Mouse (Mus musculus): Measurements from ENCODE around the gene Hfe. TPM values are rescaled to one million over a fixed set of nuclear protein-coding genes. Genes with fewer than 3 reads are reported as not detected.
"Not testable (repeated sequence)": the region's sequence is repeated elsewhere in the genome, so short reads cannot be mapped to it uniquely, and the experiment has no call there.

The Hfe gene
- polyA plus RNA-seq (2015; fragmentation: Nextera tagmentation; extraction: Ambion mirVana) = 6.4 and 7.7 TPM in 2 replicates

DNA sequence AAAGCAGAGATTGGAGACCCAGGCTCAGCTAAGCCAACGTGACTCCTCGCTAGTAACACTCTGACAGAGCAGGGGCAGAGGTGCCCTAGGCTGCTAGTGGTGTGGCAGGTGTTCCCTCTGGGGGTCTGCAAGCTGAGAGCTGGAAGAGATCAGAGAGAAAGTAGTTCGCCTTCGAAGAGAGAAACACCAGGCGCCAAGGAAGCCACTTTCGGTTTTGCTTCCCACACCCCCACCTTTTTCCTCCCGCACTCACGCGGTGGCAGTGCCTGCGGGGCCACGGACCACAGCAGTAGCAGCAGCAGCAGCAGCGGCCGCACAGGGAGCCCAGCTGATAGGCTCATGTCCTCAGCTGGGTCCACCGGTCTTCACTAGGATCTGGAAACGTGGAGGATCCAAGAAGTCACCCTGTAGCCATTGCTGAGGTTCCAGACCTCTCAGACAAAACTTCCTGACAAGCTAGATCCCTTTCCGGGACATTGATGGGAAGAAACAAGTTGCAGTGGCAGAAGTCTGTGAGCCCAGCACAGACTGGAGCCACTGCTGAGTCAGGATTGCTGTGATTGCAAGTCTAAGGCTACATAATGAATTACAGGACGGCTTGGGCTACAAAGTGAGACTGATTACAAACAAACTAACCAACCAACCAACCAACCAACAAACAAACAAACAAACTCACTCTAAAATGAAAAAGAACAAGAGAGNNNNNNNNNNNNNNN is at the start of gene Hfe:
Gene Hfe, minus strand, starts transcription at position 481 of the 716 bp plus-strand sequence.
- WGBS = 3% methylated on average over 17 of the region's 17 CpGs
- Histone ChIP-seq H3K4me2 (peak within 1 kb of the TSS; percentile 73), H3K9ac (peak within 1 kb of the TSS; percentile 53), H3K4me1 (peaks cover 8% of the 10 kb centered on the region), H3K9me3 (replicated peaks) (no peaks in the 10 kb centered on the region), H3K4me3 (replicated peaks) (peak within 1 kb of the TSS; percentile 46), H3K27me3 (no peaks in the 10 kb centered on the region), H3K36me3 (no peaks in the 10 kb centered on the region), H3K27ac (0 out of 2 replicates have a peak within 1 kb of the TSS, but pooled peaks have one; percentile 48)
- ATAC-seq (replicated peaks; ENCODE audit: low FRiP score) = peak; percentile 90

DNA sequence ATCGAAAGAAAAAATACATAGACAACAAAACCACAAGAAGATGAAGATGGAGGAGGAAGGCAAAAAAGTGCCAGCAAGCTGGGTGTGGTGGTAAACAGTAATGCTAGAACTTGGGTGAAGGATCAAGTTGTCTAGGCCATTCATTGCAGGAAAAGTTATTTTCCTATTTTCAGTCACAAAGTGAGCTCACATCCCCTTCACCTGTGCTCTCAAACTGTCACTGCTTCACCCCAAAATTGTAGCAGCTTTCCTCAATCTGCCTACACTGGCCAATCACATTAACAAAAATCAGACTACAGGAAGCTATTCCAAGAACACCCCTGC is 49.2 kb upstream of the Hfe start:
- Histone ChIP-seq H3K4me1 (peaks cover 31% of the 10 kb centered on the region), H3K27me3 (no peaks in the 10 kb centered on the region), H3K9me3 (replicated peaks) (no peaks in the 10 kb centered on the region), H3K4me3 (replicated peaks) (peak overlapping the region; percentile 61), H3K27ac (peak overlapping the region; percentile 98), H3K36me3 (no peaks in the 10 kb centered on the region), H3K4me2 (peak overlapping the region; percentile 85), H3K9ac (peak overlapping the region; percentile 54)
- no peak for ATAC-seq (replicated peaks; ENCODE audit: low FRiP score)
- WGBS = 72% methylated on average over 1 of the region's 1 CpGs

DNA sequence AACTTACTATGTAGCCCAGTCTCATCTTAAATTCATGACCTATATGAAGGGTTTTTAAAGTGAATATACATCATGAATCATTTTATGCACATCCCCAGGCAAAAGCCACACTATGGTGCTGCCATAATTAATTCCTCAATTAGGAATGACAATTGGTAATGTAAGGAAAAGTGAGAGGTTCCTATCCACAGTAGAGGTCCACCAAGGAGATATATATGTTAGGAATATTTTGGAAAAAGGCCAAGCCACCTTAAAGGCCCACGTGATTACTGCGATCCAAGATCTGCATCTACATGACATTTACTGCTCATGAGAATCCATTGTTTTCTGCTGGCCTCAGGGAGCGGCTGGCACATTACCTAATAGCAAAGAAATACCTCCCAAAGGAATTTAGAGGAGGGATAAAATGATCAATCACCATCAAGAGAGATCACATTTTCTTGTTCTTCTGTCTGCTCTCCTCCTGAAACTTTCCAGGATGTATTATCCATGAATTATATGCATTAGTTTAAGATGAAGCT is 48.7 kb upstream of the Hfe start:
- H3K36me3 ChIP-seq = no peaks in the 10 kb centered on the region
- no peak overlapping the region for H3K27ac ChIP-seq
- peaks cover 25% of the 10 kb centered on the region for H3K4me1 ChIP-seq
- H3K9ac ChIP-seq = no peak overlapping the region
- no peaks in the 10 kb centered on the region for H3K27me3 ChIP-seq
- 65% methylated on average over 3 of the region's 3 CpGs for WGBS
- no peak overlapping the region for H3K4me2 ChIP-seq
- no peaks in the 10 kb centered on the region for H3K9me3 ChIP-seq (replicated peaks)
- ATAC-seq (replicated peaks; ENCODE audit: low FRiP score) = no peak
- H3K4me3 ChIP-seq (replicated peaks) = no peak overlapping the region

DNA sequence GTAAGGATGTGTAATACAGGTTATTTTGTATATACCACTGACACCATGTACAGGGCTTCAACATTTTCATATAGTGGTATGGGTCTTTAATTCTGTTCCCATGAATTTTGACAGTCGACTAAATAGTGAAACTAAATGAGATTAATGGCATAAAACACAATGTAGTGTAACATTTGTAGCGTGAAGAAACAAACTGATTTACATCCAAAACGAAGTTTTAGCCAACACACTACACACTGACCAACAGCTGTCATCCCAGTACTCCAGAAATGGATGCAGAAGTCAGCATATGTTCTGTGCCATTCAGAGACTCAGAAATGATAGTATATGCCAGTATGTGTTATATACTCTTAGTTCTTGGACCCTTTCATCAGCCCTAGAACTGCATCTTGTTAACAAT is 47.3 kb upstream of the Hfe start:
- H3K27me3 ChIP-seq = no peaks in the 10 kb centered on the region
- ATAC-seq (replicated peaks; ENCODE audit: low FRiP score) = no peak
- 44% methylated on average over 3 of the region's 3 CpGs for WGBS
- H3K4me2 ChIP-seq = 0 out of 2 replicates have a peak overlapping the region, but pooled peaks have one; percentile 70
- no peaks in the 10 kb centered on the region for H3K9me3 ChIP-seq (replicated peaks)
- no peak overlapping the region for H3K9ac ChIP-seq
- no peaks in the 10 kb centered on the region for H3K36me3 ChIP-seq
- H3K4me3 ChIP-seq (replicated peaks) = no peak overlapping the region
- H3K27ac ChIP-seq = peak overlapping the region; percentile 59
- H3K4me1 ChIP-seq = peaks cover 16% of the 10 kb centered on the region

DNA sequence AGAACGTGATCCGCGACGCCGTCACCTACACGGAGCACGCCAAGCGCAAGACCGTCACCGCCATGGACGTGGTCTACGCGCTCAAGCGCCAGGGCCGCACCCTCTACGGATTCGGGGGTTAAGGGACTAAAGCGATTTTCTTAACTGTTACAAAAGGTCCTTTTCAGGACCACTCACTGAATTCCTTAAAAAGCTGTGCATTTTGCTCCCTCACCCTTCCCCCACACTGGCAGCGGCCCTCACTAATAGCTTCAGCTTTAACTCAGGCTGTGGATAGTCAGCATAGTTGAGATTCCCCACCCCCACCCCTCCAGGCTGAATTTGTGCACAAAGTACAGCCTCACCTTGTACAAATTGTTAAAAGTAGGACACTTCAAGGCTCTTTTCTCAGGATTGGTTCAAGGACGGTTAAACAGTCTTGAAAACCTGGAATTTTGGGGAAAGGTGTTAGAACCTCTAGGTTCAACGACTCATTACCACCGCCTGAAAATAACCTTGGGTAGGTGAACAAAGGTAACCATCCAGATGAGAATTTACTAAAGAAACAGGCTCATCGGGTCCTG is 46.6 kb upstream of the Hfe start:
- Histone ChIP-seq H3K9ac (peak overlapping the region; percentile 59), H3K4me2 (peak overlapping the region; percentile 70), H3K4me1 (peaks cover 13% of the 10 kb centered on the region), H3K27ac (peak overlapping the region; percentile 97), H3K9me3 (replicated peaks) (no peaks in the 10 kb centered on the region), H3K4me3 (replicated peaks) (peak overlapping the region; percentile 46), H3K36me3 (no peaks in the 10 kb centered on the region), H3K27me3 (no peaks in the 10 kb centered on the region)
- no peak for ATAC-seq (replicated peaks; ENCODE audit: low FRiP score)
- under 1% methylated on average over 23 of the region's 23 CpGs for WGBS

DNA sequence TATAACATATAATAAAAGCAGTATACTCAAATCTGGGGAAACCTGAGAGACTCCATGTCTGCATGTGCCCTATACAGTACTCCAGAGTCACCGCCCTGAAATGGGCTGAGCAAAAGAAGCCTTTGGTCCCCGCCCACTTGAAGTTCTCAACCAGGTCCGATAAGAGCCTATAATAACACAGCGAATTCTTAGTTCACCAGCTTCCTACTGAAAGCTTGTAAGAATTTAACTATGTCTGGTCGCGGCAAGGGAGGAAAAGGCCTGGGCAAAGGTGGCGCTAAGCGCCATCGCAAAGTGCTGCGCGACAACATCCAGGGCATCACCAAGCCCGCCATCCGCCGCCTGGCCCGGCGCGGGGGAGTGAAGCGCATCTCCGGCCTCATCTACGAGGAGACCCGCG is 46.1 kb upstream of the Hfe start, which contains the start of gene Hist1h4b:
Gene Hist1h4b, plus strand, starts transcription at position 224 of the 400 bp plus-strand sequence.
- ATAC-seq (replicated peaks; ENCODE audit: low FRiP score) = peak; percentile 79
- no peaks in the 10 kb centered on the region for H3K27me3 ChIP-seq
- H3K4me3 ChIP-seq (replicated peaks) = peak within 1 kb of the TSS; percentile 46
- H3K4me1 ChIP-seq = peaks cover 13% of the 10 kb centered on the region
- under 1% methylated on average over 17 of the region's 22 CpGs for WGBS
- H3K9ac ChIP-seq = peak within 1 kb of the TSS; percentile 59
- H3K36me3 ChIP-seq = no peaks in the 10 kb centered on the region
- H3K9me3 ChIP-seq (replicated peaks) = no peaks in the 10 kb centered on the region
- H3K4me2 ChIP-seq = peak within 1 kb of the TSS; percentile 70
- peak within 1 kb of the TSS; percentile 97 for H3K27ac ChIP-seq

DNA sequence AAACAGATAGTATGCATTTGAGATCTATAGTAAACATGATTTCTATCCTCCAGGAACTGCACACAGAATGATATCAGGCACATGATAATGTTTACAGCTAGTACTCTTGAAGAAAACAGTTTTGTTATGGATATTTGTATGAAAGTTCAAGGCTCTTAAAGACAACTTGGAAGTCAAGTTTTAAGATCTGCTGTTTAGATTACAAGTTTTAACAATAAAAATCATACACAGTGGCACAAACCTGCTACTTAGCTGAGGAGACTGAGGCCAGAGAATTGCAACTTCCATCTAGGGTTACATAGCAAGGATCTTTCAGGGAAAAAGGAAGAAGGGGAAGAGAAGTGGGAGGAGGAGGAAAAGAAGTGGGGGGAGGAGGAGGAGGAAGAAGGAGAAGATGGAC is 44.3 kb upstream of the Hfe start:
- Histone ChIP-seq H3K27ac (0 out of 2 replicates have a peak overlapping the region, but pooled peaks have one; percentile 10), H3K36me3 (no peaks in the 10 kb centered on the region), H3K9ac (no peak overlapping the region), H3K27me3 (no peaks in the 10 kb centered on the region), H3K4me1 (peaks cover 7% of the 10 kb centered on the region), H3K4me3 (replicated peaks) (no peak overlapping the region), H3K4me2 (no peak overlapping the region), H3K9me3 (replicated peaks) (no peaks in the 10 kb centered on the region)
- no peak for ATAC-seq (replicated peaks; ENCODE audit: low FRiP score)

DNA sequence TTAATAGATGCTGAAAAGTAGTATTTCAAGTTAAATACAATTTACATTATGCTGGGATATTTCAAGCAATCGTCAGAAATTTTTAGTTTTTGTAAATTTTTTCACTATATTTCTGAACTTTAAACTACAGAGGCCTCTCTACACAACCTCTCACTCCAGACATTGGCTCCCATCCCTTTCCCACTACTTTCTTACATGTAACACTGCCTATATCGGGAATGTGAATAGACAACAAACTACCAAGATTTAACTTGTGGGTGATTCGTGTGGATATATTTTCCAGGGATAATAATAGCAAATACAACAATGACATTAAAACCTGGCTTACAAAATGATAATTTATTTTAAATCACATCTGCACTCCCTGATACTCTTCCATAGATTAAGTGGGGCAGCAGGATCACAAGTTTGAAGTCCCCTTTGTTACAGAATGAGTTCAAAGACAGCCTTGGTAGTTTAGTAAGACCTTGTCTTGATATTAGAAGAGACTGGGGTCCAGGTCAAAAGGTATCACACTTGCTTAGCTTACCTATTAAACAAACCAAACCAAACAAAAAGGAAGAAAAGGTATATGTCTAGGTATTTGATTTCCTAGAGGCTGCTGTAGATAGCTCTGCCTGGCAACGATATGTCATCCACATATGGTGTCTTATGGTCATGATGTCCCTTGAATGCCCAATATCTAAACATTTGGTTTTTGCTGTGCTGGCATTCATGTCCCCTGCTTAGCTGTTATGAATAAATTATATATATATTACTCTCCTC is 42.8 kb upstream of the Hfe start:
- Histone ChIP-seq H3K4me3 (replicated peaks) (peak overlapping the region; percentile 44), H3K4me2 (peak overlapping the region; percentile 57), H3K4me1 (peaks cover 6% of the 10 kb centered on the region), H3K27ac (peak overlapping the region; percentile 90), H3K9ac (no peak overlapping the region), H3K27me3 (no peaks in the 10 kb centered on the region), H3K36me3 (no peaks in the 10 kb centered on the region), H3K9me3 (replicated peaks) (no peaks in the 10 kb centered on the region)
- ATAC-seq (replicated peaks; ENCODE audit: low FRiP score) = no peak
- 56% methylated on average over 4 of the region's 4 CpGs for WGBS

DNA sequence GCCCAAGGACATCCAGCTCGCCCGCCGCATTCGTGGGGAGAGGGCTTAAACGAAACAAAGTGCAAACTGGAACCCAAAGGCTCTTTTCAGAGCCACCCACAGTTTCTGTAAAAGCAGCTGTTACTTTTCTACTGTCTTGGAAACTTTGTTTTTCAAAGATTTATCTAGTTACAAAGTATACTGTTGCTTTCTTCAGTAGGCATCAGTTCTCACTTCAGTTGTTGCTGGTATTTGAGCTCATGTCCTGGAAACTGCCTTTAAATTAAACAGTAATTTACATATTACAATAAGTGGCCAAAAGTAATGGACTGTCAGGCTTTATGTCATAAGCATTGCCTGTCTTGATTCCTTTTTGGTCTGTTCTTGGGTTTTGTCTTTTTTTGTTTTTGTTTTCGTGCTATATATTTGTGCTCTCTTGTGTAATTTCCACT is 42.1 kb upstream of the Hfe start:
- H3K9ac ChIP-seq = peak overlapping the region; percentile 41
- no peak for ATAC-seq (replicated peaks; ENCODE audit: low FRiP score)
- 4% methylated on average over 6 of the region's 6 CpGs for WGBS
- H3K27ac ChIP-seq = peak overlapping the region; percentile 90
- H3K4me2 ChIP-seq = peak overlapping the region; percentile 57
- H3K9me3 ChIP-seq (replicated peaks) = no peaks in the 10 kb centered on the region
- H3K4me1 ChIP-seq = peaks cover 14% of the 10 kb centered on the region
- no peaks in the 10 kb centered on the region for H3K27me3 ChIP-seq
- H3K4me3 ChIP-seq (replicated peaks) = peak overlapping the region; percentile 44
- no peaks in the 10 kb centered on the region for H3K36me3 ChIP-seq

DNA sequence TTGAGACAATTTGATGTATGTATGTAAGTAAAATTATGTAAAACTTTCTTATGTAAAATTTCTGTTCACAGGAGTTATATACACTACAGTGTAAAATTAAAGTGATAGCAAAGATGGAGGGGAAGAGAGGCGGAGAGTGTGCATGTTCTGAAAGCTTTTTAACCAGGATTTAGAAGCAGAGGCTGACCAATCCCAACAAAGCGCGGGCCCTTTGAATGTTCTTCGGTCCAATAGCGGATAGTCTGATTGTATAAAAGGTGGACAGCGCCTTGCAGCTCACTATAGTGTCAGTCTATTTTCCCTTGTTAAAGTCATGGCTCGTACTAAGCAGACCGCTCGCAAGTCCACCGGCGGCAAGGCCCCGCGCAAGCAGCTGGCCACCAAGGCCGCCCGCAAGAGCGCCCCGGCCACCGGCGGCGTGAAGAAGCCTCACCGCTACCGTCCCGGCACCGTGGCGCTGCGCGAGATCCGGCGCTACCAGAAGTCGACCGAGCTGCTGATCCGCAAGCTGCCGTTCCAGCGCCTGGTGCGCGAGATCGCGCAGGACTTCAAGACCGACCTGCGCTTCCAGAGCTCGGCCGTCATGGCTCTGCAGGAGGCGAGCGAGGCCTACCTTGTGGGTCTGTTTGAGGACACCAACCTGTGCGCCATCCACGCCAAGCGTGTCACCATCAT is 41.5 kb upstream of the Hfe start, which contains the start of gene Hist1h3b:
Gene Hist1h3b, plus strand, starts transcription at position 201 of the 675 bp plus-strand sequence.
- under 1% methylated on average over 19 of the region's 47 CpGs for WGBS
- H3K27ac ChIP-seq = peak within 1 kb of the TSS; percentile 98
- H3K9ac ChIP-seq = peak within 1 kb of the TSS; percentile 50

DNA sequence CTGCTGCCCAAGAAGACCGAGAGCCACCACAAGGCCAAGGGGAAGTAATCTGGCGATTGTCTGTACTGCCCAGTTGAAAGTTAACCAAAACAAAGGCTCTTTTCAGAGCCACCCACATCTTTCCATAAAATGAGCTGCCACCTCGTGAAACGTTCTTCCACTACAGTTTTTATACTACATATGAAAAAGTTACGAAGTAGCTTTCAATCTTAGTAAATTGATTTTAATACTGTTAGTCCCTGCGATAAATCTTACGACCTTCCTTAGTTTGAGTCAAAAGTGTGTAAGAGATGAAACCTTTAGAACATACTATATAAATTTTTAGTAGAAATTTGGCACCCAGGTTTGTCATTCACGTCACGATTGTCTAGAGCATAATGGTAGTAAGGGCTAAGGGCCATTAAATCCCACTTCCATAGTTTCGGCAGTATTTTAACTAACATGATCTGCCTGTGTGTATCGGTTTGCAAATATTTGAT is 40.9 kb upstream of the Hfe start:
- under 1% methylated on average over 11 of the region's 11 CpGs for WGBS
- no peak for ATAC-seq (replicated peaks; ENCODE audit: low FRiP score)
- peak overlapping the region; percentile 62 for H3K4me2 ChIP-seq
- H3K36me3 ChIP-seq = no peaks in the 10 kb centered on the region
- peak overlapping the region; percentile 98 for H3K27ac ChIP-seq
- H3K4me1 ChIP-seq = peaks cover 17% of the 10 kb centered on the region
- H3K9ac ChIP-seq = peak overlapping the region; percentile 50
- H3K9me3 ChIP-seq (replicated peaks) = no peaks in the 10 kb centered on the region
- no peaks in the 10 kb centered on the region for H3K27me3 ChIP-seq
- peak overlapping the region; percentile 47 for H3K4me3 ChIP-seq (replicated peaks)

More for the DNA sequence above, 41.5 kb upstream of the Hfe start, which contains the start of gene Hist1h3b:
- Histone ChIP-seq H3K4me1 (peaks cover 15% of the 10 kb centered on the region), H3K4me2 (peak within 1 kb of the TSS; percentile 62), H3K4me3 (replicated peaks) (peak within 1 kb of the TSS; percentile 47)
- not testable (repeated sequence) for H3K9me3 ChIP-seq (replicated peaks); H3K36me3 ChIP-seq; H3K27me3 ChIP-seq
- ATAC-seq (replicated peaks; ENCODE audit: low FRiP score) = peak; percentile 92
